Mouse (Mus musculus) MEL (cell line): ENCODE results near the gene Qrfpr. TPM values are rescaled to one million over a fixed set of nuclear protein-coding genes. Genes with fewer than 3 reads are reported as not detected.

Experiments
- DNase-seq: peaks from one replicate; pipeline ENCODE4 v3.0.0; 2011; ENCODE audit warnings: low read depth, low spot score
- H3K27ac ChIP-seq: 2 replicates; pipeline ENCODE4 v1.5.1; 2012; ENCODE audit warnings: low read depth, mild to moderate bottlenecking, control low read depth, low read length, moderate library complexity; ENCODE audit not compliant: control insufficient read depth
- H3K27me3 ChIP-seq, 2 experiments: fragments of 150-350 bp in 1 of 2; sonication (generic) in 1 of 2; 2 replicates each; pipeline ENCODE4 v1.6.1; 2012; ENCODE audit warnings: low read length in 2 of 2, mild to moderate bottlenecking in 2 of 2, improper control_type of control experiment in 1 of 2, moderate library complexity in 1 of 2; ENCODE audit not compliant: insufficient read depth in 2 of 2, control insufficient read depth in 1 of 2
- H3K36me3 ChIP-seq, 2 experiments: 2 replicates each; pipeline ENCODE4 v1.6.1; 2012 to 2014; ENCODE audit warnings: low read length in 2 of 2, improper control_type of control experiment in 1 of 2, inconsistent platforms in 1 of 2, mild to moderate bottlenecking in 1 of 2; ENCODE audit not compliant: insufficient read depth in 2 of 2, control insufficient read depth in 1 of 2
- H3K4me1 ChIP-seq, 2 experiments: fragments of 150-350 bp in 1 of 2; sonication (generic) in 1 of 2; 2 replicates each; pipeline ENCODE4 v1.6.1; 2012; ENCODE audit warnings: low read length in 2 of 2, improper control_type of control experiment in 1 of 2, mild to moderate bottlenecking in 1 of 2; ENCODE audit not compliant: insufficient read depth in 2 of 2, control insufficient read depth in 1 of 2
- H3K4me3 ChIP-seq, 2 experiments: fragments of 150-350 bp in 1 of 2; sonication (generic) in 1 of 2; 2 replicates each; pipeline ENCODE4 v1.5.1; 2012; ENCODE audit warnings: low read depth in 2 of 2, low read length in 2 of 2, mild to moderate bottlenecking in 2 of 2, moderate library complexity in 2 of 2, control low read depth in 1 of 2, improper control_type of control experiment in 1 of 2; ENCODE audit not compliant: control insufficient read depth in 1 of 2, insufficient read depth in 1 of 2
- H3K79me2 ChIP-seq: 2 replicates; pipeline ENCODE4 v1.6.1; 2012; ENCODE audit warnings: mild to moderate bottlenecking, low read length, moderate library complexity; ENCODE audit not compliant: control insufficient read depth, poor library complexity, insufficient read depth
- H3K9ac ChIP-seq: 2 replicates; pipeline ENCODE4 v1.6.1; 2012; ENCODE audit warnings: low read depth, mild to moderate bottlenecking, control low read depth, low read length, moderate library complexity; ENCODE audit not compliant: control insufficient read depth, poor library complexity, severe bottlenecking
- H3K9me3 ChIP-seq: fragments of 150-350 bp; sonication (generic); replicated peaks from 2 replicates; pipeline ENCODE4 v1.6.1; 2012; ENCODE audit warnings: mild to moderate bottlenecking, low read length, improper control_type of control experiment, moderate library complexity; ENCODE audit not compliant: insufficient read depth
- BHLHE40 ChIP-seq: IDR thresholded peaks from 2 replicates; pipeline ENCODE4 v1.6.1; 2012; ENCODE audit warnings: low read depth, mild to moderate bottlenecking, inconsistent platforms, low read length, improper control_type of control experiment, borderline replicate concordance
- CHD2 ChIP-seq: IDR thresholded peaks from 2 replicates; pipeline ENCODE4 v1.6.1; 2011; ENCODE audit warnings: low read length, improper control_type of control experiment
- E2F4 ChIP-seq: IDR thresholded peaks from 2 replicates; pipeline ENCODE4 v1.6.1; 2011; ENCODE audit warnings: low read depth, low read length, improper control_type of control experiment, borderline replicate concordance
- ELF1 ChIP-seq: IDR thresholded peaks from 2 replicates; pipeline ENCODE4 v1.6.1; 2014; ENCODE audit warnings: low read depth, mild to moderate bottlenecking, inconsistent platforms, low read length, improper control_type of control experiment, moderate library complexity
- EP300 ChIP-seq, 2 experiments: IDR thresholded peaks; 2 replicates each; pipeline ENCODE4 v1.6.1; 2011; ENCODE audit warnings: improper control_type of control experiment in 2 of 2, low read length in 2 of 2, low read depth in 1 of 2, mild to moderate bottlenecking in 1 of 2
- ETS1 ChIP-seq: IDR thresholded peaks from 2 replicates; pipeline ENCODE4 v1.6.1; 2012; ENCODE audit warnings: low read depth, mild to moderate bottlenecking, inconsistent platforms, low read length, improper control_type of control experiment, moderate library complexity
- GABPA ChIP-seq: IDR thresholded peaks from 2 replicates; pipeline ENCODE4 v1.6.1; 2012; ENCODE audit warnings: low read depth, mild to moderate bottlenecking, inconsistent platforms, low read length, improper control_type of control experiment, moderate library complexity
- GATA1 ChIP-seq: IDR thresholded peaks from 2 replicates; pipeline ENCODE4 v1.6.1; 2011; ENCODE audit warnings: low read depth, low read length, improper control_type of control experiment
- HCFC1 ChIP-seq: IDR thresholded peaks from 2 replicates; pipeline ENCODE4 v1.6.1; 2012; ENCODE audit warnings: low read depth, mild to moderate bottlenecking, inconsistent platforms, low read length, improper control_type of control experiment, moderate library complexity
- JUND ChIP-seq: IDR thresholded peaks from 2 replicates; pipeline ENCODE4 v1.6.1; 2011; ENCODE audit warnings: low read depth, mild to moderate bottlenecking, improper control_type of control experiment, low read length
- KAT2A ChIP-seq: conservative IDR thresholded peaks from 2 replicates; pipeline ENCODE4 v1.6.1; 2012; ENCODE audit warnings: low read depth, low read length, improper control_type of control experiment, inconsistent platforms
- MAX ChIP-seq: IDR thresholded peaks from 2 replicates; pipeline ENCODE4 v1.6.1; 2011; ENCODE audit warnings: low read length, improper control_type of control experiment
- MXI1 ChIP-seq: IDR thresholded peaks from 2 replicates; pipeline ENCODE4 v1.6.1; 2011; ENCODE audit warnings: mild to moderate bottlenecking, low read depth, low read length, improper control_type of control experiment
- NELFE ChIP-seq: IDR thresholded peaks from 2 replicates; pipeline ENCODE4 v1.6.1; 2011; ENCODE audit warnings: low read depth, low read length, improper control_type of control experiment
- NRF1 ChIP-seq: IDR thresholded peaks from 2 replicates; pipeline ENCODE4 v1.6.1; 2014; ENCODE audit warnings: low read depth, mild to moderate bottlenecking, inconsistent platforms, low read length, improper control_type of control experiment, moderate library complexity; ENCODE audit not compliant: poor library complexity, insufficient read depth, severe bottlenecking
- POLR2A ChIP-seq, 2 experiments: IDR thresholded peaks; 2 replicates each; pipeline ENCODE4 v1.6.1; 2011 to 2012; ENCODE audit warnings: low read length in 2 of 2, mild to moderate bottlenecking in 2 of 2, control low read depth in 1 of 2, improper control_type of control experiment in 1 of 2, low read depth in 1 of 2, moderate library complexity in 1 of 2; ENCODE audit not compliant: control insufficient read depth in 1 of 2, insufficient read depth in 1 of 2, poor library complexity in 1 of 2
- POLR2AphosphoS2 ChIP-seq: IDR thresholded peaks from 2 replicates; pipeline ENCODE4 v1.6.1; 2011; ENCODE audit warnings: low read length, improper control_type of control experiment
- RCOR1 ChIP-seq: IDR thresholded peaks from 2 replicates; pipeline ENCODE4 v1.6.1; 2012; ENCODE audit warnings: low read depth, mild to moderate bottlenecking, inconsistent platforms, low read length, improper control_type of control experiment
- SMC3 ChIP-seq: IDR thresholded peaks from 2 replicates; pipeline ENCODE4 v1.6.1; 2011; ENCODE audit warnings: low read depth, low read length, improper control_type of control experiment
- TAL1 ChIP-seq: IDR thresholded peaks from 2 replicates; pipeline ENCODE4 v1.6.1; 2012; ENCODE audit warnings: mild to moderate bottlenecking, inconsistent platforms, low read length, moderate library complexity, mixed read lengths
- TBP ChIP-seq: IDR thresholded peaks from 2 replicates; pipeline ENCODE4 v1.8.0; 2011; ENCODE audit warnings: low read depth, low read length, improper control_type of control experiment
- TCF12 ChIP-seq: IDR thresholded peaks from 2 replicates; pipeline ENCODE4 v1.6.1; 2014; ENCODE audit warnings: low read depth, mild to moderate bottlenecking, inconsistent platforms, low read length, improper control_type of control experiment, moderate library complexity
- UBTF ChIP-seq: IDR thresholded peaks from 2 replicates; pipeline ENCODE4 v1.6.1; 2012; ENCODE audit warnings: low read depth, mild to moderate bottlenecking, inconsistent platforms, low read length, improper control_type of control experiment, moderate library complexity, borderline replicate concordance; ENCODE audit not compliant: insufficient read depth
- USF2 ChIP-seq, 2 experiments: IDR thresholded peaks; 2 replicates each; pipeline ENCODE4 v1.6.1; 2011 to 2012; ENCODE audit warnings: improper control_type of control experiment in 2 of 2, low read length in 2 of 2, borderline replicate concordance in 1 of 2, inconsistent platforms in 1 of 2, low read depth in 1 of 2, mild to moderate bottlenecking in 1 of 2; ENCODE audit not compliant: insufficient read depth in 1 of 2
- ZC3H11A ChIP-seq: IDR thresholded peaks from 2 replicates; pipeline ENCODE4 v1.6.1; 2012; ENCODE audit warnings: low read depth, mild to moderate bottlenecking, inconsistent platforms, low read length, improper control_type of control experiment
- ZKSCAN1 ChIP-seq: IDR thresholded peaks from 2 replicates; pipeline ENCODE4 v1.6.1; 2012; ENCODE audit warnings: low read depth, mild to moderate bottlenecking, inconsistent platforms, low read length, improper control_type of control experiment, moderate library complexity
- ZMIZ1 ChIP-seq: IDR thresholded peaks from 2 replicates; pipeline ENCODE4 v1.6.1; 2012; ENCODE audit warnings: low read depth, mild to moderate bottlenecking, inconsistent platforms, low read length, improper control_type of control experiment, moderate library complexity
- ZNF384 ChIP-seq: IDR thresholded peaks from 2 replicates; pipeline ENCODE4 v1.6.1; 2012; ENCODE audit warnings: low read depth, mild to moderate bottlenecking, inconsistent platforms, low read length, improper control_type of control experiment
- polyA plus RNA-seq, 2 experiments: library from polyadenylated mRNA; stranded (reverse) in 1 of 2; unstranded in 1 of 2; fragments of >175 nt in 1 of 2; fragments of >200 nt in 1 of 2; gene quantifications; 2 replicates each; pipeline versions ENCODE4 v1.2.1 to v1.2.4; 2012; ENCODE audit warnings: low replicate concordance in 2 of 2, low read depth in 1 of 2; ENCODE audit not compliant: insufficient read length in 2 of 2, insufficient read depth in 1 of 2, missing spikeins in 1 of 2
- total RNA-seq: library from RNA; depleted of rRNA; stranded (reverse); fragments of 300-350 nt; gene quantifications from 2 replicates; pipeline ENCODE4 v1.2.3, GENCODE M21; 2012

Qrfpr gene
- total and polyA plus RNA-seq, 3 experiments: not detected

DNA sequence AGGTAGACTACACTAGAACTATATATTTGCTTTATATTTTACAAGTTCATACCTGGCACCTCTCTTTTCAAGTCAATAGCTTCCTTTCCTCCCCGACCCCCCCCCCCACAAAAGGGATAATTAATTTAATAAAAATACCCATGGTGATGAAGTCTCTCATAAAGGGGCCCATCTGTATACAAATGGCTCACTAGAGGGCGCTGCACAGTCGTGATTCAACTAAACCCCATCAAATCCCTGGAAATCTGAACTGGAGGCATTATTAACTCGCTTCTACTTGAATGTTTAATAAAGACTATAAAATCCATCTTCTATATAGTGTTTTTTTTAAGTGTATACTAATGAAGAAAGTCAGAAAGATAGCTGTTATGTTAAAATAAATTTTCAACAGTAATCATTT is 40.6 kb downstream of the Qrfpr start (continued):
- no peak for TF ChIP-seq TCF12
- no peak for TF ChIP-seq E2F4
- no peak for TF ChIP-seq MXI1
- no peak for TF ChIP-seq KAT2A
- TF ChIP-seq GABPA: no peak
- no peak for TF ChIP-seq POLR2AphosphoS2
- no peak for TF ChIP-seq TBP
- TF ChIP-seq RCOR1: no peak
- TF ChIP-seq NRF1: no peak
- TF ChIP-seq, all 39 proteins: peak for 4

DNA sequence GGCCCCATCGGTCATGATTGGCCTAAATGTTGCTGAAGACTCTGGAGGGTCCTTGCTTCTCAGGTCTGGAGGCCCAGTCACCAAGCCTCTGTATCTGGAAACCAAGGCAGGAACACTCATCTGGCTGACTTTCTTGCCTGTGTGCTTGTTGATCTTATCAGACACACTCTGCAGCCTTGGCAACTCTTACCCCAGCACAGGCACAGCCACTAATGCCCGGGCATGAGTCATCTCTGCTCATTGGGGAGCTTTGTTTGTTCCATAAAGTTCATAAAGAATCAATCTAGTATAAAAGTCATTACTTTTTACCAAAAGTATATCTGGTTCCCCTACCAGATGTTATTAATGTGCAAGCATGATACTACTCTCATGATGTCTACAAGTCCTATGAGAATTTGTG is 48.4 kb downstream of the Qrfpr start:
- no peak for TF ChIP-seq NELFE
- no peak for TF ChIP-seq ZNF384
- TF ChIP-seq GATA1: no peak
- TF ChIP-seq HCFC1: no peak
- no peak for TF ChIP-seq EP300 (IDR thresholded peaks at IDR 0.05; ENCODE audit: low read depth in 1 of 2, low read length in 2 of 2)
- no peak for TF ChIP-seq ETS1
- TF ChIP-seq TCF12: no peak
- no peak for TF ChIP-seq RCOR1
- TF ChIP-seq TAL1: no peak
- no peak for TF ChIP-seq ZKSCAN1
- no peak for TF ChIP-seq MAX
- no peak for TF ChIP-seq SMC3
- TF ChIP-seq POLR2A (IDR thresholded peaks at IDR 0.05; ENCODE audit: control insufficient read depth in 1 of 2, insufficient read depth in 1 of 2, low read depth in 1 of 2, low read length in 2 of 2, poor library complexity in 1 of 2): no peak
- Histone ChIP-seq H3K9ac (no peak overlapping the region), H3K4me3 (no peak overlapping the region), H3K36me3 (no peaks in the 10 kb centered on the region), H3K27me3 (peaks cover 0 to 1% of the 10 kb centered on the region in 2 experiments; a peak in 2 of 4 replicates), H3K4me1 (no peaks in the 10 kb centered on the region), H3K9me3 (no peaks in the 10 kb centered on the region), H3K27ac (no peak overlapping the region), H3K79me2 (no peaks in the 10 kb centered on the region)
- DNase-seq: no peak

DNA sequence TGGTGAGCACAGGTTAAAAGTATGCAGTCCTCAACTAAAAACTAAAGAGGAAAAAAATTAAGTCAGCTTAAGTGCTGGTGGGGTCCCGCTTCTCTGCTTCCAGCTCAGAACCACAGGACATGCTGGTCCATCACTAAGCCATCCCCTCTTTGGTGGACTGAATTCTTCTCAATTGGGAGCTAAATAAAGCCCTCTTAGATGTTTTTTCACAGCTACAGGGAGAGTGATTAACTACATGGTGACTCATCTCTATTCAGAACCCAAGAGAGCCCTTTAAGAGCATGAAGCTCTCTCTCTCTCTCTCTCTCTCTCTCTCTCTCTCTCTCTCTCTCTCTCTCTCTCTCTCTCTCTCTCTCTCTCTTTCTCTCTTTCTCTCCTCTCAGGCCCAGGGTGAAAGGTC is 50.8 kb downstream of the Qrfpr start:
- DNase-seq: no peak
- Histone ChIP-seq H3K79me2 (no peaks in the 10 kb centered on the region), H3K36me3 (no peaks in the 10 kb centered on the region), H3K9me3 (no peaks in the 10 kb centered on the region), H3K4me3 (no peak overlapping the region), H3K9ac (no peak overlapping the region), H3K27me3 (no peaks in the 10 kb centered on the region; a peak in 1 of 4 replicates), H3K4me1 (no peaks in the 10 kb centered on the region), H3K27ac (no peak overlapping the region)
- TF ChIP-seq USF2 (IDR thresholded peaks at IDR 0.05; ENCODE audit: borderline replicate concordance in 1 of 2, insufficient read depth in 1 of 2, low read depth in 1 of 2, low read length in 2 of 2) (no peak), BHLHE40 (no peak), GATA1 (no peak), ZC3H11A (no peak), POLR2A (IDR thresholded peaks at IDR 0.05; ENCODE audit: control insufficient read depth in 1 of 2, insufficient read depth in 1 of 2, low read depth in 1 of 2, low read length in 2 of 2, poor library complexity in 1 of 2) (no peak), ZMIZ1 (no peak), TCF12 (no peak), MXI1 (no peak), JUND (no peak), UBTF (no peak), ELF1 (no peak), KAT2A (no peak), POLR2AphosphoS2 (no peak), CHD2 (no peak)
